Mouse (Mus musculus): ENCODE results near the gene Slc16a1. TPM values are rescaled to one million over a fixed set of nuclear protein-coding genes. Genes with fewer than 3 reads are reported as not detected.

Gene Slc16a1
- total and polyA plus RNA-seq, 3 experiments: 60.3 to 192 (median 97.5) TPM

DNA sequence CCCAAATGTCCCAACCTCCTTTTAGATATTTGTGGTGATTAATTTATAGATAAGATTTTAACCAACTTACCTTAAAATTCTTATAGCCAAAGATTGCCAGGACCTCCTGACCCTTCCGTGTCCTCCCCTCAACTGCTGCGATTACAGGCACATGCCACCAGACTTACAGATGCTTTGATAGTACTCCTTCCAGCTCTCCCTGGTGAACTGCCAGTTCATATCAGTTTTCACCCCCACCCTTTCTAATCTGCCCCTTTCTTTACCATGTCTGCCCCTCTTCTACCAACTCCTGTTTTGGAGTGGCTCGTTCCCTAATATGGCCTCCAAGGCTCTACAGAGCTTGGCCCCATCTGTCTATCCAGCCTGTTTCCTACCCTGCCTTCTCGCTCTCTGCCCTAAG is 15.8 kb downstream of the Slc16a1 start:
- Histone ChIP-seq H3K27ac (ENCODE audit: insufficient read depth, low read depth) (no peak overlapping the region), H3K4me3 (replicated peaks in 1 of 3; ENCODE audit: low read depth in 2 of 3, low read length in 2 of 3, poor library complexity in 1 of 3) (no peak overlapping the region), H3K4me1 (ENCODE audit: control insufficient read depth in 1 of 2, insufficient read depth in 2 of 2) (peaks cover 0 to under 1% of the 10 kb centered on the region in 2 experiments; a peak in 1 of 4 replicates), H3K36me3 (replicated peaks in 1 of 2; ENCODE audit: control insufficient read depth in 1 of 2, insufficient read depth in 1 of 2, low read length in 1 of 2) (peaks cover 45 to 90% of the 10 kb centered on the region in 2 experiments), H3K27me3 (replicated peaks) (no peaks in the 10 kb centered on the region), H3K4me2 (ENCODE audit: insufficient read depth, low read depth, poor library complexity, severe bottlenecking) (no peak overlapping the region), H3K9me3 (replicated peaks; ENCODE audit: low read length) (no peaks in the 10 kb centered on the region), H3K9ac (ENCODE audit: insufficient read depth, low read depth) (no peak overlapping the region), H3K79me2 (replicated peaks; ENCODE audit: control insufficient read depth, extremely low read depth, insufficient read depth, poor library complexity, severe bottlenecking) (peaks cover 13% of the 10 kb centered on the region)
- in situ Hi-C loops (cut with MboI; ENCODE audit: low pct_ligation_motif_present, low pct_unique_long_range_greater_than_20kb, low sequenced_read_pairs): no loop called here
- DNase-seq (ENCODE audit: extremely low read depth): no peak
- dilution Hi-C loops (cut with MboI; ENCODE audit: extremely low pct_ligation_motif_present, extremely low pct_unique_long_range_greater_than_20kb, low sequenced_read_pairs): no loop called here
- TF ChIP-seq ZMIZ1 (IDR thresholded peaks at IDR 0.05; ENCODE audit: low read depth, low read length) (no peak), ELF1 (IDR thresholded peaks at IDR 0.05; ENCODE audit: low read depth, low read length) (no peak), USF1 (IDR thresholded peaks at IDR 0.05; ENCODE audit: low read depth, low read length) (no peak), MEF2A (IDR thresholded peaks at IDR 0.05; ENCODE audit: borderline replicate concordance, low read depth, low read length) (no peak), SMC3 (IDR thresholded peaks at IDR 0.05; ENCODE audit: low read depth, low read length) (no peak), GABPA (IDR thresholded peaks at IDR 0.05; ENCODE audit: insufficient replicate concordance, low read depth, low read length) (no peak), E2F4 (IDR thresholded peaks at IDR 0.05; ENCODE audit: insufficient replicate concordance, low read depth, low read length) (no peak), KAT2A (IDR thresholded peaks at IDR 0.05; ENCODE audit: insufficient replicate concordance, low read length) (no peak), JUND (conservative IDR thresholded peaks at IDR 0.05; ENCODE audit: low read depth, low read length) (no peak), USF2 (conservative IDR thresholded peaks at IDR 0.05; ENCODE audit: low read depth, low read length) (no peak), ZKSCAN1 (IDR thresholded peaks at IDR 0.05; ENCODE audit: borderline replicate concordance, low read depth, low read length) (no peak), CHD1 (IDR thresholded peaks at IDR 0.05; ENCODE audit: low read depth, low read length) (no peak), ETS1 (conservative IDR thresholded peaks at IDR 0.05; ENCODE audit: low read depth, low read length) (no peak), ZNF384 (IDR thresholded peaks at IDR 0.05; ENCODE audit: low read depth, low read length) (no peak), NRF1 (IDR thresholded peaks at IDR 0.05; ENCODE audit: low read depth, low read length) (no peak)

- Histone ChIP-seq H3K36me3 (replicated peaks in 1 of 2; ENCODE audit: control insufficient read depth in 1 of 2, insufficient read depth in 1 of 2, low read length in 1 of 2) (peaks cover 45 to 92% of the 10 kb centered on the region in 2 experiments), H3K9me3 (replicated peaks; ENCODE audit: low read length) (no peaks in the 10 kb centered on the region), H3K4me1 (ENCODE audit: control insufficient read depth in 1 of 2, insufficient read depth in 2 of 2) (no peaks in the 10 kb centered on the region), H3K4me2 (ENCODE audit: insufficient read depth, low read depth, poor library complexity, severe bottlenecking) (no peak overlapping the region), H3K79me2 (replicated peaks; ENCODE audit: control insufficient read depth, extremely low read depth, insufficient read depth, poor library complexity, severe bottlenecking) (peaks cover 7% of the 10 kb centered on the region), H3K9ac (ENCODE audit: insufficient read depth, low read depth) (no peak overlapping the region), H3K4me3 (replicated peaks in 1 of 3; ENCODE audit: low read depth in 2 of 3, low read length in 2 of 3, poor library complexity in 1 of 3) (no peak overlapping the region), H3K27ac (ENCODE audit: insufficient read depth, low read depth) (no peak overlapping the region), H3K27me3 (replicated peaks) (no peaks in the 10 kb centered on the region)
- DNase-seq (ENCODE audit: extremely low read depth): no peak
- in situ Hi-C loops (cut with MboI; ENCODE audit: low pct_ligation_motif_present, low pct_unique_long_range_greater_than_20kb, low sequenced_read_pairs) (no loop called here), dilution Hi-C loops (cut with MboI; ENCODE audit: extremely low pct_ligation_motif_present, extremely low pct_unique_long_range_greater_than_20kb, low sequenced_read_pairs) (no loop called here)
- no peak for TF ChIP-seq TBP (conservative IDR thresholded peaks at IDR 0.05; ENCODE audit: low read depth, low read length)
- no peak for TF ChIP-seq IRF4 (IDR thresholded peaks at IDR 0.05; ENCODE audit: low read depth, low read length)
- TF ChIP-seq BHLHE40 (IDR thresholded peaks at IDR 0.05; ENCODE audit: low read depth, low read length): no peak
- TF ChIP-seq USF1 (IDR thresholded peaks at IDR 0.05; ENCODE audit: low read depth, low read length): no peak
- TF ChIP-seq E2F4 (IDR thresholded peaks at IDR 0.05; ENCODE audit: insufficient replicate concordance, low read depth, low read length): no peak
- TF ChIP-seq NRF1 (IDR thresholded peaks at IDR 0.05; ENCODE audit: low read depth, low read length): no peak
- no peak for TF ChIP-seq JUND (conservative IDR thresholded peaks at IDR 0.05; ENCODE audit: low read depth, low read length)
- no peak for TF ChIP-seq USF2 (conservative IDR thresholded peaks at IDR 0.05; ENCODE audit: low read depth, low read length)
- TF ChIP-seq JUN (IDR thresholded peaks at IDR 0.05; ENCODE audit: insufficient read depth, low read depth, low read length): no peak
- no peak for TF ChIP-seq UBTF (IDR thresholded peaks at IDR 0.05; ENCODE audit: low read depth, low read length)
- no peak for TF ChIP-seq NELFE (IDR thresholded peaks at IDR 0.05; ENCODE audit: low read depth, low read length)
- no peak for TF ChIP-seq RAD21 (IDR thresholded peaks at IDR 0.05; ENCODE audit: low read depth, low read length)
- no peak for TF ChIP-seq MYC (IDR thresholded peaks at IDR 0.05; ENCODE audit: low read depth, low read length)
- no peak for TF ChIP-seq MEF2A (IDR thresholded peaks at IDR 0.05; ENCODE audit: borderline replicate concordance, low read depth, low read length)
- no peak for TF ChIP-seq GABPA (IDR thresholded peaks at IDR 0.05; ENCODE audit: insufficient replicate concordance, low read depth, low read length)
- no peak for TF ChIP-seq RCOR1 (conservative IDR thresholded peaks at IDR 0.05; ENCODE audit: low read depth, low read length)
- TF ChIP-seq ELF1 (IDR thresholded peaks at IDR 0.05; ENCODE audit: low read depth, low read length): no peak
- TF ChIP-seq CHD1 (IDR thresholded peaks at IDR 0.05; ENCODE audit: low read depth, low read length): no peak
Observed at GRCm38 (mm10) chr3:104654921-104655320, 16.5 kb downstream of the Slc16a1 start.
